Mouse (Mus musculus) MEL (cell line): ENCODE data around the gene Ccnq. TPM values are rescaled to one million over a fixed set of nuclear protein-coding genes. Genes with fewer than 3 reads are reported as not detected.
A peak's percentile ranks its signal among the peaks of the same experiment; 100 is the strongest.

Source experiments
- DNase-seq: peaks from one replicate; pipeline ENCODE4 v3.0.0; 2011; ENCODE audit warnings: low read depth, low spot score
- H3K27ac ChIP-seq: 2 replicates; pipeline ENCODE4 v1.5.1; 2012; ENCODE audit warnings: low read depth, mild to moderate bottlenecking, control low read depth, low read length, moderate library complexity; ENCODE audit not compliant: control insufficient read depth
- H3K27me3 ChIP-seq, 2 experiments: fragments of 150-350 bp in 1 of 2; sonication (generic) in 1 of 2; 2 replicates each; pipeline ENCODE4 v1.6.1; 2012; ENCODE audit warnings: low read length in 2 of 2, mild to moderate bottlenecking in 2 of 2, improper control_type of control experiment in 1 of 2, moderate library complexity in 1 of 2; ENCODE audit not compliant: insufficient read depth in 2 of 2, control insufficient read depth in 1 of 2
- H3K36me3 ChIP-seq, 2 experiments: 2 replicates each; pipeline ENCODE4 v1.6.1; 2012 to 2014; ENCODE audit warnings: low read length in 2 of 2, improper control_type of control experiment in 1 of 2, inconsistent platforms in 1 of 2, mild to moderate bottlenecking in 1 of 2; ENCODE audit not compliant: insufficient read depth in 2 of 2, control insufficient read depth in 1 of 2
- H3K4me1 ChIP-seq, 2 experiments: fragments of 150-350 bp in 1 of 2; sonication (generic) in 1 of 2; 2 replicates each; pipeline ENCODE4 v1.6.1; 2012; ENCODE audit warnings: low read length in 2 of 2, improper control_type of control experiment in 1 of 2, mild to moderate bottlenecking in 1 of 2; ENCODE audit not compliant: insufficient read depth in 2 of 2, control insufficient read depth in 1 of 2
- H3K4me3 ChIP-seq, 2 experiments: fragments of 150-350 bp in 1 of 2; sonication (generic) in 1 of 2; 2 replicates each; pipeline ENCODE4 v1.5.1; 2012; ENCODE audit warnings: low read depth in 2 of 2, low read length in 2 of 2, mild to moderate bottlenecking in 2 of 2, moderate library complexity in 2 of 2, control low read depth in 1 of 2, improper control_type of control experiment in 1 of 2; ENCODE audit not compliant: control insufficient read depth in 1 of 2, insufficient read depth in 1 of 2
- H3K79me2 ChIP-seq: 2 replicates; pipeline ENCODE4 v1.6.1; 2012; ENCODE audit warnings: mild to moderate bottlenecking, low read length, moderate library complexity; ENCODE audit not compliant: control insufficient read depth, poor library complexity, insufficient read depth
- H3K9ac ChIP-seq: 2 replicates; pipeline ENCODE4 v1.6.1; 2012; ENCODE audit warnings: low read depth, mild to moderate bottlenecking, control low read depth, low read length, moderate library complexity; ENCODE audit not compliant: control insufficient read depth, poor library complexity, severe bottlenecking
- H3K9me3 ChIP-seq: fragments of 150-350 bp; sonication (generic); replicated peaks from 2 replicates; pipeline ENCODE4 v1.6.1; 2012; ENCODE audit warnings: mild to moderate bottlenecking, low read length, improper control_type of control experiment, moderate library complexity; ENCODE audit not compliant: insufficient read depth
- CHD2 ChIP-seq: IDR thresholded peaks from 2 replicates; pipeline ENCODE4 v1.6.1; 2011; ENCODE audit warnings: low read length, improper control_type of control experiment
- EP300 ChIP-seq, 2 experiments: IDR thresholded peaks; 2 replicates each; pipeline ENCODE4 v1.6.1; 2011; ENCODE audit warnings: improper control_type of control experiment in 2 of 2, low read length in 2 of 2, low read depth in 1 of 2, mild to moderate bottlenecking in 1 of 2
- ETS1 ChIP-seq: IDR thresholded peaks from 2 replicates; pipeline ENCODE4 v1.6.1; 2012; ENCODE audit warnings: low read depth, mild to moderate bottlenecking, inconsistent platforms, low read length, improper control_type of control experiment, moderate library complexity
- GATA1 ChIP-seq: IDR thresholded peaks from 2 replicates; pipeline ENCODE4 v1.6.1; 2011; ENCODE audit warnings: low read depth, low read length, improper control_type of control experiment
- HCFC1 ChIP-seq: IDR thresholded peaks from 2 replicates; pipeline ENCODE4 v1.6.1; 2012; ENCODE audit warnings: low read depth, mild to moderate bottlenecking, inconsistent platforms, low read length, improper control_type of control experiment, moderate library complexity
- JUND ChIP-seq: IDR thresholded peaks from 2 replicates; pipeline ENCODE4 v1.6.1; 2011; ENCODE audit warnings: low read depth, mild to moderate bottlenecking, improper control_type of control experiment, low read length
- MAX ChIP-seq: IDR thresholded peaks from 2 replicates; pipeline ENCODE4 v1.6.1; 2011; ENCODE audit warnings: low read length, improper control_type of control experiment
- MXI1 ChIP-seq: IDR thresholded peaks from 2 replicates; pipeline ENCODE4 v1.6.1; 2011; ENCODE audit warnings: mild to moderate bottlenecking, low read depth, low read length, improper control_type of control experiment
- NELFE ChIP-seq: IDR thresholded peaks from 2 replicates; pipeline ENCODE4 v1.6.1; 2011; ENCODE audit warnings: low read depth, low read length, improper control_type of control experiment
- POLR2A ChIP-seq, 2 experiments: IDR thresholded peaks; 2 replicates each; pipeline ENCODE4 v1.6.1; 2011 to 2012; ENCODE audit warnings: low read length in 2 of 2, mild to moderate bottlenecking in 2 of 2, control low read depth in 1 of 2, improper control_type of control experiment in 1 of 2, low read depth in 1 of 2, moderate library complexity in 1 of 2; ENCODE audit not compliant: control insufficient read depth in 1 of 2, insufficient read depth in 1 of 2, poor library complexity in 1 of 2
- POLR2AphosphoS2 ChIP-seq: IDR thresholded peaks from 2 replicates; pipeline ENCODE4 v1.6.1; 2011; ENCODE audit warnings: low read length, improper control_type of control experiment
- POLR2AphosphoS5 ChIP-seq: IDR thresholded peaks from 2 replicates; pipeline ENCODE4 v1.6.1; 2012; ENCODE audit warnings: low read depth, borderline replicate concordance, mild to moderate bottlenecking, inconsistent platforms, low read length, moderate library complexity, mixed read lengths
- RCOR1 ChIP-seq: IDR thresholded peaks from 2 replicates; pipeline ENCODE4 v1.6.1; 2012; ENCODE audit warnings: low read depth, mild to moderate bottlenecking, inconsistent platforms, low read length, improper control_type of control experiment
- SIN3A ChIP-seq: IDR thresholded peaks from 2 replicates; pipeline ENCODE4 v1.6.1; 2012; ENCODE audit warnings: low read length, improper control_type of control experiment, inconsistent platforms
- TCF12 ChIP-seq: IDR thresholded peaks from 2 replicates; pipeline ENCODE4 v1.6.1; 2014; ENCODE audit warnings: low read depth, mild to moderate bottlenecking, inconsistent platforms, low read length, improper control_type of control experiment, moderate library complexity
- UBTF ChIP-seq: IDR thresholded peaks from 2 replicates; pipeline ENCODE4 v1.6.1; 2012; ENCODE audit warnings: low read depth, mild to moderate bottlenecking, inconsistent platforms, low read length, improper control_type of control experiment, moderate library complexity, borderline replicate concordance; ENCODE audit not compliant: insufficient read depth
- USF1 ChIP-seq: IDR thresholded peaks from 2 replicates; pipeline ENCODE4 v1.6.1; 2014; ENCODE audit warnings: low read depth, mild to moderate bottlenecking, inconsistent platforms, low read length, improper control_type of control experiment, moderate library complexity
- ZC3H11A ChIP-seq: IDR thresholded peaks from 2 replicates; pipeline ENCODE4 v1.6.1; 2012; ENCODE audit warnings: low read depth, mild to moderate bottlenecking, inconsistent platforms, low read length, improper control_type of control experiment
- ZMIZ1 ChIP-seq: IDR thresholded peaks from 2 replicates; pipeline ENCODE4 v1.6.1; 2012; ENCODE audit warnings: low read depth, mild to moderate bottlenecking, inconsistent platforms, low read length, improper control_type of control experiment, moderate library complexity
- ZNF384 ChIP-seq: IDR thresholded peaks from 2 replicates; pipeline ENCODE4 v1.6.1; 2012; ENCODE audit warnings: low read depth, mild to moderate bottlenecking, inconsistent platforms, low read length, improper control_type of control experiment
- polyA plus RNA-seq, 2 experiments: library from polyadenylated mRNA; stranded (reverse) in 1 of 2; unstranded in 1 of 2; fragments of >175 nt in 1 of 2; fragments of >200 nt in 1 of 2; gene quantifications; 2 replicates each; pipeline versions ENCODE4 v1.2.1 to v1.2.4; 2012; ENCODE audit warnings: low replicate concordance in 2 of 2, low read depth in 1 of 2; ENCODE audit not compliant: insufficient read length in 2 of 2, insufficient read depth in 1 of 2, missing spikeins in 1 of 2
- total RNA-seq: library from RNA; depleted of rRNA; stranded (reverse); fragments of 300-350 nt; gene quantifications from 2 replicates; pipeline ENCODE4 v1.2.3, GENCODE M21; 2012

Gene Ccnq
- total and polyA plus RNA-seq, 3 experiments: 77.5 to 80.5 TPM; not detected in 1

DNA sequence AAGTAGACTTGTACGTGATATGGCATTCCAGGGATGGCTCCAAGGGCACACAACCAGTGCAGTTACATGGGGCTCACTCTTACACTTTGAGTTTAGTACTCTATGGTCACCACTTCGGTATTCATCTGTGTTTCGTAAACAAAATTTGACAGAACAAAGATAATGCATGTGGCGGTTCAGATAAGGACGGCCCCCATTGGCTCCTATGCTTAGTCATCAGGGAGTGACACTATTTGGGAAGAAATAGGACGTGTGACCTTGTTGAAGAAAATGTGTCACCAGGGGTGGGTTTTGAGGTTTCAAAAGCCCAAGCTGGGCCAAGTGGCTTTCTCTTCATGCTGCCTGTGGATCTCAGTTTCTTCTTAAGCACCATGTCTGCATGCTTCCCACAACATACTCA lies 18.9 kb downstream of the Ccnq start:
- Histone ChIP-seq H3K9ac (no peak overlapping the region), H3K27ac (peak overlapping the region; percentile 24), H3K9me3 (no peaks in the 10 kb centered on the region), H3K27me3 (peaks cover 8 to 12% of the 10 kb centered on the region in 2 experiments; a peak in 3 of 4 replicates), H3K4me3 (no peak overlapping the region), H3K79me2 (no peaks in the 10 kb centered on the region), H3K36me3 (peaks cover 0 to 23% of the 10 kb centered on the region in 2 experiments; a peak in 2 of 4 replicates), H3K4me1 (peaks cover 5 to 21% of the 10 kb centered on the region in 2 experiments; a peak in 3 of 4 replicates)
- TF ChIP-seq ZC3H11A (no peak), JUND (0 out of 2 replicates have a peak, but pooled peaks have one; percentile 34), ZMIZ1 (no peak), CHD2 (no peak), ZNF384 (no peak), TCF12 (peak; percentile 41; the same call in 1 of the 2 replicates), UBTF (no peak), MAX (no peak), USF1 (no peak), POLR2A (IDR thresholded peaks at IDR 0.05; ENCODE audit: control insufficient read depth in 1 of 2, insufficient read depth in 1 of 2, low read depth in 1 of 2, low read length in 2 of 2, poor library complexity in 1 of 2) (no peak), GATA1 (peak; percentile 79), NELFE (no peak), ETS1 (peak; percentile 66), POLR2AphosphoS2 (no peak), HCFC1 (no peak), EP300 (IDR thresholded peaks at IDR 0.05; ENCODE audit: low read depth in 1 of 2, low read length in 2 of 2) (peak; percentile 73 to 74), RCOR1 (no peak)
- DNase-seq: peak; percentile 58

- H3K9me3 ChIP-seq: no peaks in the 10 kb centered on the region
- peak; percentile 86 for DNase-seq
Observed at GRCm38 (mm10) chr11:78730902-78731301, 20.6 kb downstream of the Ccnq start.

More at GRCm38 (mm10) chr11:78730902-78731301, 20.6 kb downstream of the Ccnq start:
- TF ChIP-seq MAX (peak; percentile 60; the same call in 1 of the 2 replicates), MXI1 (peak; percentile 97), SIN3A (peak; percentile 96), POLR2AphosphoS5 (no peak)
- H3K79me2 ChIP-seq: no peaks in the 10 kb centered on the region
- no peak overlapping the region for H3K27ac ChIP-seq
- no peak overlapping the region for H3K9ac ChIP-seq
- peaks cover 0 to 23% of the 10 kb centered on the region in 2 experiments; a peak in 2 of 4 replicates for H3K36me3 ChIP-seq
- peaks cover 19 to 24% of the 10 kb centered on the region in 2 experiments for H3K27me3 ChIP-seq
- peaks cover 5 to 21% of the 10 kb centered on the region in 2 experiments; a peak in 3 of 4 replicates for H3K4me1 ChIP-seq
- no peak overlapping the region for H3K4me3 ChIP-seq
